Mouse (Mus musculus): ENCODE data around the gene Gm43064.

DNA sequence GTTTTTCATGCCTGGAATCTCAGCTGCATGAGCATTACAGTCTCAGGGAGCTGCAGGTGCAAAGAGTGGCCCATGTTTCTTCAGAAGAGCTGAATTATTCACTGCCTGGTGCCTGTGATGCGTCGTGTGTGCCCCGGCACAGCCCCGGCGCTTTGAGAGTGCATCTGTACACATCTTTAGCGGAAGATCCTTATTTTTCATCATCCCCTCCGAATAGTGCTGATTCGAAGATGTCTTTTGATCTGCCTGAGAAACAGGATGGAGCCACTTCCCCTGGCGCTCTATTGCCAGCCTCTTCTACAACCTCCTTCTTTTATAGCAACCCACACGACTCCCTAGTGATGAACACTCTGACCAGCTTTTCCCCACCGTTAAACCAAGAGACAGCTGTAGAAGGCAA lies 76.6 kb downstream of the Gm43064 start:
- TF ChIP-seq CTCF (IDR thresholded peaks at IDR 0.05; ENCODE audit: low read depth) (no peak), EP300 (IDR thresholded peaks at IDR 0.05; ENCODE audit: low read depth) (no peak)

All from heart, postnatal 0 days (tissue).